Mouse (Mus musculus): ENCODE results near the gene Gys1. TPM values are rescaled to one million over a fixed set of nuclear protein-coding genes. Genes with fewer than 3 reads are reported as not detected.

The Gys1 gene
- total RNA-seq, 2 experiments from 2014 or later, result 40.4 to 61.6 TPM

Small RNA genes within 50 kb of the gene (microRNA-seq; reads per million reads assigned to microRNA genes)
- 0.61 to 2.8 reads per million in 2 experiments for gene Gm22133 (ENCODE audit: borderline number of aligned reads in 2 of 2)

Other genes with a start within 250 kb of the Gys1 start
- under 1 TPM in 1 of 2 experiments, not detected in 1; 0.29 TPM for gene Ccdc155, start 230.0 kb upstream of the Gys1 start, total RNA-seq (2021)
- not detected for gene Dkkl1, start 222.7 kb upstream of the Gys1 start, total RNA-seq (2021)
- gene Tead2, start 219.1 kb upstream of the Gys1 start, total RNA-seq (2021), result 10 to 100 TPM in 1 of 2 experiments, 1 to 10 TPM in 1; 8.5 to 11.7 TPM
- 1 to 10 TPM; 4.0 to 7.4 TPM for gene Cd37, start 195.7 kb upstream of the Gys1 start, total RNA-seq (2021)
- not detected for gene Slc6a16, start 193.8 kb upstream of the Gys1 start, total RNA-seq (2021)
- gene Slc6a21, start 157.3 kb upstream of the Gys1 start, total RNA-seq (2021), result under 1 TPM in 1 of 2 experiments, not detected in 1; 0.19 TPM
- gene Trpm4, start 101.1 kb upstream of the Gys1 start, total RNA-seq (2021), result 10 to 100 TPM in 1 of 2 experiments, 1 to 10 TPM in 1; 7.8 to 11.0 TPM
- under 1 TPM; 0.17 to 0.83 TPM for gene Hrc, start 99.6 kb upstream of the Gys1 start, total RNA-seq (2021)
- 1 to 10 TPM; 1.7 to 3.2 TPM for gene Ppfia3, start 67.8 kb upstream of the Gys1 start, total RNA-seq (2021)
- 1 to 10 TPM; 1.3 to 1.7 TPM for gene Lin7b, start 64.3 kb upstream of the Gys1 start, total RNA-seq (2021)
- 100 to 1,000 TPM; 262 to 325 TPM for gene Snrnp70, start 39.1 kb upstream of the Gys1 start, total RNA-seq (2021)
- gene Kcna7, start 29.2 kb upstream of the Gys1 start, total RNA-seq (2021), result not detected
- under 1 TPM; 0.17 to 0.45 TPM for gene Ntf5, start 21.1 kb upstream of the Gys1 start, total RNA-seq (2021)
- not detected for gene Lhb, start 14.0 kb upstream of the Gys1 start, total RNA-seq (2021)
- 10 to 100 TPM; 41.9 to 43.3 TPM for gene Ruvbl2, start 3.3 kb downstream of the Gys1 start, total RNA-seq (2021)
- 1,000 to 10,000 TPM; 1,437 to 1,911 TPM for gene Ftl1, start 25.0 kb downstream of the Gys1 start, total RNA-seq (2021)
- 10 to 100 TPM; 58.2 to 64.3 TPM for gene Bax, start 32.1 kb downstream of the Gys1 start, total RNA-seq (2021)
- 1 to 10 TPM in 1 of 2 experiments, under 1 TPM in 1; 0.66 to 2.6 TPM for gene Tulp2, start 47.0 kb downstream of the Gys1 start, total RNA-seq (2021)
- 10 to 100 TPM; 42.8 to 43.4 TPM for gene Gm45808, start 52.0 kb downstream of the Gys1 start, total RNA-seq (2021)
- 10 to 100 TPM; 73.2 to 77.2 TPM for gene Dhdh, start 54.0 kb downstream of the Gys1 start, total RNA-seq (2021)
- gene Nucb1, start 75.6 kb downstream of the Gys1 start, total RNA-seq (2021), result 100 to 1,000 TPM; 272 to 283 TPM
- gene Ppp1r15a, start 91.4 kb downstream of the Gys1 start, total RNA-seq (2021), result 10 to 100 TPM; 47.1 to 48.6 TPM
- 1 to 10 TPM; 2.5 to 2.7 TPM for gene Plekha4, start 91.5 kb downstream of the Gys1 start, total RNA-seq (2021)
- 1 to 10 TPM in 1 of 2 experiments, under 1 TPM in 1; 0.83 to 3.0 TPM for gene Hsd17b14, start 120.0 kb downstream of the Gys1 start, total RNA-seq (2021)
- 100 to 1,000 TPM; 164 to 265 TPM for gene Bcat2, start 135.3 kb downstream of the Gys1 start, total RNA-seq (2021)
- 1 to 10 TPM in 1 of 2 experiments, not detected in 1; 1.4 TPM for gene Fgf21, start 180.6 kb downstream of the Gys1 start, total RNA-seq (2021)
- gene Fut1, start 182.4 kb downstream of the Gys1 start, total RNA-seq (2021), result not detected
- gene Izumo1, start 187.0 kb downstream of the Gys1 start, total RNA-seq (2021), result under 1 TPM; 0.22 to 0.33 TPM
- 10 to 100 TPM; 16.0 to 27.6 TPM for gene Rasip1, start 192.6 kb downstream of the Gys1 start, total RNA-seq (2021)
- 1 to 10 TPM; 2.4 to 7.7 TPM for gene Mamstr, start 205.1 kb downstream of the Gys1 start, total RNA-seq (2021)
- under 1 TPM in 1 of 2 experiments, not detected in 1; 0.13 TPM for gene Fut2, start 231.6 kb downstream of the Gys1 start, total RNA-seq (2021)
- gene Ntn5, start 249.2 kb downstream of the Gys1 start, total RNA-seq (2021), result under 1 TPM; 0.36 to 0.61 TPM

Measured in adrenal gland, adult 18-20 months (tissue).